Mouse (Mus musculus) heart, adult 8-10 months (tissue): Measurements from ENCODE around the gene Cuta. TPM values are rescaled to one million over a fixed set of nuclear protein-coding genes. Genes with fewer than 3 reads are reported as not detected.

ENCODE experiments used
- DNase-seq: peaks from one replicate; pipeline ENCODE4 v3.0.0; 2022; ENCODE audit warnings: low spot score
- microRNA-seq: library from miRNA; unstranded; fragments of <30 nt; microRNA quantifications from one replicate; pipeline ENCODE4 v1.2.0, GENCODE M21; 2022
- total RNA-seq, 4 experiments: library from RNA; stranded (reverse); gene quantifications; 2 replicates each; pipeline ENCODE4 v1.2.4; 2022

Gene Cuta
- total RNA-seq, 4 experiments from 2014 or later, result 91.9 to 98.0 (median 95.8) TPM

- DNase-seq, result no peak
Observed at GRCm38 (mm10) chr17:26887926-26888325, 51.4 kb downstream of the Cuta start.

GRCm38 (mm10) chr17:26886047-26886749 lies 53.2 kb downstream of the Cuta start:
- peak; percentile 84 for DNase-seq

GRCm38 (mm10) chr17:26884995-26885926 lies 54.1 kb downstream of the Cuta start:
- peak; percentile 84 for DNase-seq

Small RNA genes lying within 50 kb of the gene (microRNA-seq; reads per million reads assigned to microRNA genes)
- not detected for gene Gm27775
- gene Mir3083, result 1.4 reads per million
- 1.1 reads per million for gene Mir6968

Other genes starting within 250 kb of the Cuta start
- 10 to 100 TPM; 51.1 to 83.8 (median 68.4) TPM for gene Crebrf, start 223.9 kb downstream of the Cuta start, total RNA-seq
- gene Bnip1, start 158.5 kb downstream of the Cuta start, total RNA-seq, result 10 to 100 TPM; 25.0 to 32.1 (median 29.9) TPM
- 10 to 100 TPM; 75.8 to 81.5 (median 79.7) TPM for gene Nkx2-5, start 94.6 kb downstream of the Cuta start, total RNA-seq
- under 1 TPM; 0.29 to 0.81 (median 0.48) TPM for gene Kifc5b, start 22.5 kb downstream of the Cuta start, total RNA-seq
- 10 to 100 TPM; 15.4 to 20.7 (median 16.1) TPM for gene Phf1, start 6.5 kb downstream of the Cuta start, total RNA-seq
- gene Syngap1, start 1.7 kb upstream of the Cuta start, total RNA-seq, result 1 to 10 TPM; 3.6 to 5.2 (median 4.7) TPM
- 1 to 10 TPM in 3 of 4 experiments, not detected in 1; 1.5 to 3.4 (median 2.2) TPM for gene Zbtb9, start 33.6 kb upstream of the Cuta start, total RNA-seq
- 10 to 100 TPM; 11.0 to 15.9 (median 13.7) TPM for gene Bak1, start 89.4 kb upstream of the Cuta start, total RNA-seq
- 1 to 10 TPM; 5.0 to 8.7 (median 6.8) TPM for gene Itpr3, start 117.7 kb upstream of the Cuta start, total RNA-seq
- gene Uqcc2, start 194.3 kb upstream of the Cuta start, total RNA-seq, result 100 to 1,000 TPM; 333 to 355 (median 345) TPM
- gene Ip6k3, start 228.2 kb upstream of the Cuta start, total RNA-seq, result 1 to 10 TPM; 3.7 to 9.2 (median 4.8) TPM